Mouse (Mus musculus) thymus, adult 2 months (tissue): Measurements from ENCODE around the gene Znrf2.

Experiments used
- CTCF ChIP-seq: fragments of 200-500 bp; IDR thresholded peaks from 2 replicates; pipeline ENCODE4 v1.5.1; 2012; ENCODE audit warnings: mild to moderate bottlenecking, control low read depth, low read length, moderate library complexity, borderline replicate concordance; ENCODE audit not compliant: control insufficient read depth, poor library complexity, insufficient read depth; ENCODE audit errors: extremely low read depth
- POLR2A ChIP-seq: fragments of 200-500 bp; IDR thresholded peaks from 2 replicates; pipeline ENCODE4 v1.6.1; 2012; ENCODE audit warnings: mild to moderate bottlenecking, low read length, control low read depth, moderate library complexity; ENCODE audit not compliant: control insufficient read depth, poor library complexity, insufficient read depth; ENCODE audit errors: extremely low read depth

GRCm38 (mm10) chr6:54794372-54794771, 22.3 kb upstream of the Znrf2 start:
- TF ChIP-seq POLR2A = no peak
- no peak for TF ChIP-seq CTCF
